Mouse (Mus musculus): ENCODE measurements around the gene Afap1.

Afap1 gene

GRCm38 (mm10) chr5:35898114-35898513 is 5.0 kb downstream of the Afap1 start:
- DNase-seq (ENCODE audit: low spot score): no peak

GRCm38 (mm10) chr5:35898994-35899393 is 5.9 kb downstream of the Afap1 start:
- DNase-seq (ENCODE audit: low spot score): no peak

- no peak for DNase-seq (ENCODE audit: low spot score)
Measured at GRCm38 (mm10) chr5:35900401-35901225, 7.5 kb downstream of the Afap1 start.

GRCm38 (mm10) chr5:35901226-35901809 is 8.2 kb downstream of the Afap1 start:
- no peak for DNase-seq (ENCODE audit: low spot score)

- DNase-seq (ENCODE audit: low spot score): no peak
Measured at GRCm38 (mm10) chr5:35903456-35903855, 10.3 kb downstream of the Afap1 start.

- DNase-seq (ENCODE audit: low spot score): no peak
Measured at GRCm38 (mm10) chr5:35905283-35905682, 12.2 kb downstream of the Afap1 start.

GRCm38 (mm10) chr5:35907090-35907489 is 14.0 kb downstream of the Afap1 start:
- DNase-seq (ENCODE audit: low spot score): no peak

- DNase-seq (ENCODE audit: low spot score): peak; percentile 71
Measured at GRCm38 (mm10) chr5:35907633-35908426, 14.7 kb downstream of the Afap1 start.

GRCm38 (mm10) chr5:35908626-35909443 is 15.7 kb downstream of the Afap1 start:
- no peak for DNase-seq (ENCODE audit: low spot score)

- no peak for DNase-seq (ENCODE audit: low spot score)
Measured at GRCm38 (mm10) chr5:35915629-35916300, 22.6 kb downstream of the Afap1 start.

GRCm38 (mm10) chr5:35916666-35917065 is 23.5 kb downstream of the Afap1 start:
- no peak for DNase-seq (ENCODE audit: low spot score)

GRCm38 (mm10) chr5:35918387-35918786 is 25.3 kb downstream of the Afap1 start:
- no peak for DNase-seq (ENCODE audit: low spot score)

- DNase-seq (ENCODE audit: low spot score): no peak
Measured at GRCm38 (mm10) chr5:35920076-35920475, 27.0 kb downstream of the Afap1 start.

- DNase-seq (ENCODE audit: low spot score): no peak
Measured at GRCm38 (mm10) chr5:35920557-35920956, 27.4 kb downstream of the Afap1 start.

GRCm38 (mm10) chr5:35921141-35921540 is 28.0 kb downstream of the Afap1 start:
- DNase-seq (ENCODE audit: low spot score): no peak

GRCm38 (mm10) chr5:35921595-35922254 is 28.6 kb downstream of the Afap1 start:
- DNase-seq (ENCODE audit: low spot score): no peak

GRCm38 (mm10) chr5:35923448-35923847 is 30.3 kb downstream of the Afap1 start:
- no peak for DNase-seq (ENCODE audit: low spot score)

GRCm38 (mm10) chr5:35925171-35925634 is 32.1 kb downstream of the Afap1 start:
- no peak for DNase-seq (ENCODE audit: low spot score)

GRCm38 (mm10) chr5:35926511-35926910 is 33.4 kb downstream of the Afap1 start:
- no peak for DNase-seq (ENCODE audit: low spot score)

- no peak for DNase-seq (ENCODE audit: low spot score)
Measured at GRCm38 (mm10) chr5:35931296-35931695, 38.2 kb downstream of the Afap1 start.

GRCm38 (mm10) chr5:35933059-35933458 is 39.9 kb downstream of the Afap1 start:
- DNase-seq (ENCODE audit: low spot score): no peak

Data from left cerebral cortex, adult 11 months (tissue).